Mouse (Mus musculus): ENCODE measurements around the gene Nmt2. TPM values are rescaled to one million over a fixed set of nuclear protein-coding genes. Genes with fewer than 3 reads are reported as not detected.

Nmt2 gene
- polyA plus RNA-seq, 1 experiment from 2014 or later, result 49.9 TPM

GRCm38 (mm10) chr2:3295826-3296225 is 11.8 kb downstream of the Nmt2 start:
- H3K27ac ChIP-seq (ENCODE audit: low read depth), result no peak overlapping the region
- H3K27me3 ChIP-seq (replicated peaks; ENCODE audit: control insufficient read depth, insufficient read depth, low read length), result no peaks in the 10 kb centered on the region
- WGBS, result 91% methylated on average over 7 of the region's 7 CpGs

GRCm38 (mm10) chr2:3305426-3306025 is 21.5 kb downstream of the Nmt2 start:
- no peak for ATAC-seq (replicated peaks; ENCODE audit: low FRiP score, low TSS enrichment, low read depth)
- peaks cover 5% of the 10 kb centered on the region for H3K36me3 ChIP-seq (ENCODE audit: control insufficient read depth, insufficient read depth, low read length)
- no peak for DNase-seq (ENCODE audit: low spot score)
- H3K4me1 ChIP-seq (replicated peaks; ENCODE audit: control insufficient read depth, insufficient read depth, low read length), result no peaks in the 10 kb centered on the region
- H3K4me2 ChIP-seq (ENCODE audit: low read length), result no peak overlapping the region
- no peaks in the 10 kb centered on the region for H3K27me3 ChIP-seq (replicated peaks; ENCODE audit: control insufficient read depth, insufficient read depth, low read length)
- WGBS, result 64% methylated on average over 3 of the region's 3 CpGs
- no peak overlapping the region for H3K27ac ChIP-seq (ENCODE audit: low read depth)
- H3K9ac ChIP-seq (ENCODE audit: low read length), result no peak overlapping the region
- H3K4me3 ChIP-seq (ENCODE audit: low read depth, low read length), result no peak overlapping the region
- no peaks in the 10 kb centered on the region for H3K9me3 ChIP-seq (ENCODE audit: control insufficient read depth, low read length)

More at GRCm38 (mm10) chr2:3295826-3296225, 11.8 kb downstream of the Nmt2 start:
- no peak overlapping the region for H3K9ac ChIP-seq (ENCODE audit: low read length)
- H3K4me2 ChIP-seq (ENCODE audit: low read length), result no peak overlapping the region
- H3K4me3 ChIP-seq (ENCODE audit: low read depth, low read length), result no peak overlapping the region
- no peaks in the 10 kb centered on the region for H3K4me1 ChIP-seq (replicated peaks; ENCODE audit: control insufficient read depth, insufficient read depth, low read length)
- H3K9me3 ChIP-seq (ENCODE audit: control insufficient read depth, low read length), result no peaks in the 10 kb centered on the region
- no peaks in the 10 kb centered on the region for H3K36me3 ChIP-seq (ENCODE audit: control insufficient read depth, insufficient read depth, low read length)
- no peak for DNase-seq (ENCODE audit: low spot score)
- ATAC-seq (replicated peaks; ENCODE audit: low FRiP score, low TSS enrichment, low read depth), result no peak

GRCm38 (mm10) chr2:3323132-3323531 is 39.1 kb downstream of the Nmt2 start:
- Histone ChIP-seq H3K9ac (ENCODE audit: low read length) (no peak overlapping the region), H3K4me2 (ENCODE audit: low read length) (no peak overlapping the region), H3K4me1 (replicated peaks; ENCODE audit: control insufficient read depth, insufficient read depth, low read length) (no peaks in the 10 kb centered on the region), H3K27me3 (replicated peaks; ENCODE audit: control insufficient read depth, insufficient read depth, low read length) (no peaks in the 10 kb centered on the region), H3K27ac (ENCODE audit: low read depth) (no peak overlapping the region), H3K9me3 (ENCODE audit: control insufficient read depth, low read length) (no peaks in the 10 kb centered on the region), H3K4me3 (ENCODE audit: low read depth, low read length) (no peak overlapping the region), H3K36me3 (ENCODE audit: control insufficient read depth, insufficient read depth, low read length) (peaks cover 64% of the 10 kb centered on the region)
- no peak for DNase-seq (ENCODE audit: low spot score)
- no peak for ATAC-seq (replicated peaks; ENCODE audit: low FRiP score, low TSS enrichment, low read depth)
- WGBS, result 76% methylated on average over 2 of the region's 2 CpGs

GRCm38 (mm10) chr2:3324381-3325130 is 40.5 kb downstream of the Nmt2 start:
- 91% methylated on average over 7 of the region's 7 CpGs for WGBS
- no peaks in the 10 kb centered on the region for H3K9me3 ChIP-seq (ENCODE audit: control insufficient read depth, low read length)
- no peak overlapping the region for H3K27ac ChIP-seq (ENCODE audit: low read depth)
- peaks cover 67% of the 10 kb centered on the region for H3K36me3 ChIP-seq (ENCODE audit: control insufficient read depth, insufficient read depth, low read length)
- H3K4me1 ChIP-seq (replicated peaks; ENCODE audit: control insufficient read depth, insufficient read depth, low read length), result no peaks in the 10 kb centered on the region
- H3K9ac ChIP-seq (ENCODE audit: low read length), result no peak overlapping the region
- H3K4me2 ChIP-seq (ENCODE audit: low read length), result no peak overlapping the region
- DNase-seq (ENCODE audit: low spot score) (no peak), ATAC-seq (replicated peaks; ENCODE audit: low FRiP score, low TSS enrichment, low read depth) (no peak)
- no peak overlapping the region for H3K4me3 ChIP-seq (ENCODE audit: low read depth, low read length)
- H3K27me3 ChIP-seq (replicated peaks; ENCODE audit: control insufficient read depth, insufficient read depth, low read length), result no peaks in the 10 kb centered on the region

- ATAC-seq (replicated peaks; ENCODE audit: low FRiP score, low TSS enrichment, low read depth) (no peak), DNase-seq (ENCODE audit: low spot score) (no peak)
- H3K27ac ChIP-seq (ENCODE audit: low read depth), result no peak overlapping the region
- H3K4me3 ChIP-seq (ENCODE audit: low read depth, low read length), result no peak overlapping the region
- H3K4me2 ChIP-seq (ENCODE audit: low read length), result no peak overlapping the region
- H3K9ac ChIP-seq (ENCODE audit: low read length), result no peak overlapping the region
- no peaks in the 10 kb centered on the region for H3K27me3 ChIP-seq (replicated peaks; ENCODE audit: control insufficient read depth, insufficient read depth, low read length)
- H3K9me3 ChIP-seq (ENCODE audit: control insufficient read depth, low read length), result no peaks in the 10 kb centered on the region
- whole genome bisulfite sequencing, result 82% methylated on average over 1 of the region's 1 CpGs
- peaks cover 12% of the 10 kb centered on the region for H3K4me1 ChIP-seq (replicated peaks; ENCODE audit: control insufficient read depth, insufficient read depth, low read length)
- peaks cover 65% of the 10 kb centered on the region for H3K36me3 ChIP-seq (ENCODE audit: control insufficient read depth, insufficient read depth, low read length)
Observed at GRCm38 (mm10) chr2:3326547-3326946, 42.5 kb downstream of the Nmt2 start.

- no peak overlapping the region for H3K27ac ChIP-seq (ENCODE audit: low read depth)
- peaks cover 60% of the 10 kb centered on the region for H3K36me3 ChIP-seq (ENCODE audit: control insufficient read depth, insufficient read depth, low read length)
- WGBS, result 50% methylated on average over 1 of the region's 1 CpGs
- no peak overlapping the region for H3K4me3 ChIP-seq (ENCODE audit: low read depth, low read length)
- no peaks in the 10 kb centered on the region for H3K27me3 ChIP-seq (replicated peaks; ENCODE audit: control insufficient read depth, insufficient read depth, low read length)
- DNase-seq (ENCODE audit: low spot score) (peak; percentile 61), ATAC-seq (replicated peaks; ENCODE audit: low FRiP score, low TSS enrichment, low read depth) (no peak)
- peaks cover 15% of the 10 kb centered on the region for H3K4me1 ChIP-seq (replicated peaks; ENCODE audit: control insufficient read depth, insufficient read depth, low read length)
- H3K9ac ChIP-seq (ENCODE audit: low read length), result no peak overlapping the region
- no peak overlapping the region for H3K4me2 ChIP-seq (ENCODE audit: low read length)
- H3K9me3 ChIP-seq (ENCODE audit: control insufficient read depth, low read length), result no peaks in the 10 kb centered on the region
Observed at GRCm38 (mm10) chr2:3327351-3327750, 43.3 kb downstream of the Nmt2 start.

GRCm38 (mm10) chr2:3331071-3331703 is 47.2 kb downstream of the Nmt2 start:
- no peak for DNase-seq (ENCODE audit: low spot score)
- Histone ChIP-seq H3K4me2 (ENCODE audit: low read length) (peak overlapping the region; percentile 82), H3K4me3 (ENCODE audit: low read depth, low read length) (peak overlapping the region; percentile 76), H3K9ac (ENCODE audit: low read length) (peak overlapping the region; percentile 79), H3K27me3 (replicated peaks; ENCODE audit: control insufficient read depth, insufficient read depth, low read length) (peaks cover 7% of the 10 kb centered on the region; the same call in 1 of the 2 replicates), H3K9me3 (ENCODE audit: control insufficient read depth, low read length) (no peaks in the 10 kb centered on the region), H3K36me3 (ENCODE audit: control insufficient read depth, insufficient read depth, low read length) (peaks cover 28% of the 10 kb centered on the region), H3K4me1 (replicated peaks; ENCODE audit: control insufficient read depth, insufficient read depth, low read length) (peaks cover 15% of the 10 kb centered on the region), H3K27ac (ENCODE audit: low read depth) (no peak overlapping the region)
- WGBS, result 67% methylated on average over 5 of the region's 5 CpGs
- no peak for ATAC-seq (replicated peaks; ENCODE audit: low FRiP score, low TSS enrichment, low read depth)

- peaks cover 20% of the 10 kb centered on the region for H3K36me3 ChIP-seq (ENCODE audit: control insufficient read depth, insufficient read depth, low read length)
- DNase-seq (ENCODE audit: low spot score) (no peak), ATAC-seq (replicated peaks; ENCODE audit: low FRiP score, low TSS enrichment, low read depth) (no peak)
- WGBS, result 1% methylated on average over 21 of the region's 21 CpGs
- H3K4me2 ChIP-seq (ENCODE audit: low read length), result peak overlapping the region; percentile 82
- H3K9me3 ChIP-seq (ENCODE audit: control insufficient read depth, low read length), result no peaks in the 10 kb centered on the region
- H3K4me3 ChIP-seq (ENCODE audit: low read depth, low read length), result peak overlapping the region; percentile 76
- peaks cover 11% of the 10 kb centered on the region; the same call in 1 of the 2 replicates for H3K27me3 ChIP-seq (replicated peaks; ENCODE audit: control insufficient read depth, insufficient read depth, low read length)
- peaks cover 15% of the 10 kb centered on the region for H3K4me1 ChIP-seq (replicated peaks; ENCODE audit: control insufficient read depth, insufficient read depth, low read length)
- H3K27ac ChIP-seq (ENCODE audit: low read depth), result peak overlapping the region; percentile 87
- H3K9ac ChIP-seq (ENCODE audit: low read length), result peak overlapping the region; percentile 79
Observed at GRCm38 (mm10) chr2:3332056-3332455, 48.0 kb downstream of the Nmt2 start.

Data from intestine, embryonic 14.5 days (tissue).